Mouse (Mus musculus) subcutaneous adipose tissue, adult 2 months (tissue): ENCODE data around the gene Gm28363. TPM values are rescaled to one million over a fixed set of nuclear protein-coding genes. Genes with fewer than 3 reads are reported as not detected.

Experiments
- polyA plus RNA-seq: library from polyadenylated mRNA; depleted of rRNA; stranded (reverse); fragments of >200 nt; gene quantifications from 2 replicates; pipeline ENCODE4 v1.2.3, GENCODE M21; 2012; ENCODE audit warnings: low replicate concordance; rRNA removed

The Gm28363 gene
- polyA plus RNA-seq: not detected in 2 replicates

GRCm38 (mm10) chr1:117696831-117697230 lies at the start of gene Gm28363:
TSS of gene Gm28363 (plus strand) at chr1:117697131.

Other genes with a start within 250 kb of the Gm28363 start
- not detected in 2 replicates for gene B020011L13Rik, start 84.0 kb downstream of the Gm28363 start, polyA plus RNA-seq
- not detected in 2 replicates for gene Gm28360, start 132.9 kb downstream of the Gm28363 start, polyA plus RNA-seq
- gene Gm28168, start 230.9 kb downstream of the Gm28363 start, polyA plus RNA-seq: not detected in 2 replicates